Mouse (Mus musculus): ENCODE results near the gene Fabp2.
"Not testable (repeated sequence)": the region's sequence is repeated elsewhere in the genome, so short reads cannot be mapped to it uniquely, and the experiment has no call there.

Gene Fabp2

DNA sequence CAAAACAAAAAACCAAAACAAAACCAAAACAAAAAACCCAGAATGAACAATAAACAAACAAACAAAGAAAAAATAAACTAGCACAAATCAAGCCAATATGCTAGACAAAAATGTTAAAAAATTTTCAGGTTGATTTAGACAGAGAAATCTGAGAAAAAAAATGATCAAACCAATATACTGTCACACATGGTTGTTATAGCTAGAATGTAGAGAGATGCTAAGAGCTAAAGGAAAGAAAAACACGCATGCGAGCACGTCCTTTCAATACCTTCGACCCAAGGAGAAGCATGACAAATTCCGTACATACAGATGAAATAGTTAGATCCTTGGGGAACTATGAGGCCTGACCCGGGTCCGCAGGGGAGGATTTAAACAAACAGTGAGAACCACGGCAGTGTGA is 24.4 kb downstream of the Fabp2 start, which contains the start of gene Gm10959:
Gene Gm10959 (minus strand): TSS at position 101 of the 400 bp plus-strand sequence.
- DNase-seq (ENCODE audit: low spot score in 2 of 2) = no peak

DNA sequence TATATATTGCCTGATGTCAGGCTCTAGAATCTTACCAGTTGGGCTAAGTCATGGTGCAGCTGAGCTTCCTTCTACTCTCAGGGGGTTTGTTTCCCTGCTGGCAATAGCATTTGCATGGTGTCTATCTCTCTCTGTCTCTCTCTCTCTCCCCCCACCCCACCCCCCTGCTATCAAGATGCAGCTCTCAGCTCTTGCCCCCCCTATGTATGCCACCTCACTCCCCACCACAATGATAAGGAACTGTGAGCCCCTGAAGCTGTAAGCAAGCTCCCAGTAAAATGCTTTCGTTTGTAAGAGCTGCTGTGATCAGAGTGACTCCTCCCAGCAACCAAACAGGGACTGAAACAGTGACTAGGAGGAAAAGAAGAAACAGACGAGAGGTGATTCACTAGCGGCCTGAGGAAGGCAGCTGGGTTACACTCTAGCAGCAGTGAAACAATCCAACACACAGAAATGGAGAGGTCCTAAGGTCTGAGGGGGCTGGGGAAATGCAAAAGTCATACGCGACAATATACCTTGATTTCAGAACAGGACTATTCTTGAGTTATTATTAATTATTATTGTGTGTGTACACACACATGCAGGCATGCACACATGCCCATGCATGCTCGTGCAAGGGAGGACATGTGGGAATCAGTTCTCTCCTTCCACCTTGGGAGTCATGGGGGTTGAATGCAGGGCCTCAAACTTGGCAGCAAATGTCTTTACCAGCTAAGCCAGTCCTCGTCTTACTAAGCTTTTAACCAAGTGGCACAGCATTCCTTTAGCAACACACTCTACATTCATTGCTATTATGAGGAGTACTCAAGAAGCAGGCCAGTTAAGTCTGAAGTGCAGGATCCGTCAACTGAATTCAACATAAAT is 25.9 kb downstream of the Fabp2 start:
- DNase-seq (ENCODE audit: low spot score in 2 of 2) = no peak

DNA sequence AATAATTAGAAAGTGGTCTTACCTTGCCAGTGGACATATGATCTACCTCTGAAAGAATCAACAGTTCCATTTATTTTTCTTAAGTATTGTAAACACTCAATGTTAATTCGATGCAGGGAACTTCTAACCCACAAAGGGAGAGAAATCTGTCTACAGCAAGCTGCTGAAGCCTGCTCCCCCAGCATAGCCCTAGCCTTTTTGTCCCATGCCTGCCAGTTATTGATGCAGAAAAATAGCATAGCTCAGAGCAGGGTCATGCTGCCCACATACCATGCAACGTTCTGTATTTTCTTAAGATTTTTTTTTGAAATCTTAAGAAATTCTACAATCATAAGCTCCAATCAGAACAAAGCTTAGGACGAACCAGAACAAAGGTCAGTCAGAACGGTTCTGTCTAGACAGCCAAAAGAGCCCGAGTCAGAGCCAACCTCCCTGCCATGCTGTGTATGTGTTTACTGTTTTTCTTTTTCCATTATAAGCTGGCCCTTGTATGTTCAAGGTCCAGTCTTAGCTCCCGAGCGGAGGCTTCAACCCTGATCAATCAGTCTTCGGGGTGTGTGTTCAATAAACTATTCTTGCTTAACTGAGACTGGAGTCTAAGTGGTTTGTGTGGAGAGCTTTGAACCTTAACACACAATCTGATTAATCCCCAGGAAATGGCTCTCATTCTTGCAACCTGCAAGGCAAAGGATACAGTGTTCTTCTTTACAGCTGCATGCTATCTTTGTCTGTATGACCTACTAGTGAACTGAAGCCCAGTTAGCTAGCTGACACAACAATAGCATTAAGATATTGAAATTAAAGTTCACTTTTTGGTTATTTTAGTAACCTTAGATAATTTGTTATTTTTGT is 27.0 kb downstream of the Fabp2 start:
- DNase-seq (ENCODE audit: low spot score in 2 of 2) = no peak

DNA sequence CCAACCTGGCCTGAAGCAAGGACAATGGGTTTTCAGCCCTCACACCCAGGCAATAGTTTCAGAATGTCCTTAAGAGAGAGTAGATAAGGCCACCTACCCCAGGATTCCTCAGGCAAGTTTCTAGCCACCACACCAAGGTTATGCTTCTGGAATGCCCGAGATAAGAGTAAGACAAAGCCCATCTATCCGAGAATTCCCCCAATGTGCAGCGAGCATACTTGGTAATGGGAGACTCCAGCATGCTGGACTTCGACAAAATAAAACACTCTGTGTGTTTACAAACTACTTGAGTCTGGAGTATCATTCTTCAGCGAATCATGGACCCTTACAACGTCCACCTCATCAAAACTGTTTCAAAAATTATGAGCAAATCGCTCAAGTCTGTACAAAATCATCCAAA is 28.3 kb downstream of the Fabp2 start:
- no peak for DNase-seq (ENCODE audit: low spot score in 2 of 2)

DNA sequence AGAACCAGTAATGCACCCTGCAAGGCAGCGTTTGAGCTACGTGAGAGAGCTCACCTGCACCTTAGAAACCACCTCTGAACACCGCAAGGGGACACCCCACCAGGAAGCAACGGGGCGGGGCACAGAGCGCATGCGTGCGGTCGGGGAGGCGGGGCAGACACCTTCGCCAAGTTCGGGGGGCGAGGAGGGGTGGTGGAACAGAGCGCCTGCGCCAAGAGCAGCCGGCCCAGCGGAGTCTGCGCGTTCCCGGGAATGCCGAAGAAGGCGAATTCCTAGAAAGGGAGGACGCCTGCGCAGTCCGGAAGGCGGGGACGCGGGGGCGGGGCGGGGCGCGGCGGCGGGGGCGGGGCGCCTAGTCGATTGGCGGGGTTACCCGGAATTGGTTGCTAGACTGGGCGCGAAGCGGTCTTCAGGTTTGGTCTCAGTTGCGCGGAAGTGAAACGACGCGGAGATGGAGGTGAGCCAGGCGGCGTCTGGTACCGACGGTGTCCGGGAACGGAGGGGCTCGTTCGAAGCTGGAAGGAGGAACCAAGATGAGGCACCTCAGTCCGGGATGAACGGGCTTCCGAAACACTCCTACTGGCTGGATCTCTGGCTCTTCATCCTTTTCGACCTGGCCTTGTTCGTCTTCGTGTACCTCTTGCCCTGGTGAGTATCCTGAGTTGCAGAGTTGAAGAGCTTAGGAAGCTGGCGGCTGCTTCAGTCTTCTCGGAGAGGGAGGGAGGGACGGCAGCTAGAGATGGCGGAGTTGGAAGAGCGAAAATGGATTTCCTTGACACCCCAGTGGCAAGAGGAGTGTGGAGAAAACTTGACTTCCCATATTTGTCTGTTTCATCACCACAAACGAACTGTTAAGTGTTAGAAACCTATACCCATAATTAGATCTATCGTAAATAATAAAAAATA is 29.4 kb downstream of the Fabp2 start, which contains the start of gene 1810037I17Rik:
Gene 1810037I17Rik (plus strand): TSS at position 195 of the 906 bp plus-strand sequence.
- DNase-seq (ENCODE audit: low spot score in 2 of 2) = peak; percentile 94 to 95

DNA sequence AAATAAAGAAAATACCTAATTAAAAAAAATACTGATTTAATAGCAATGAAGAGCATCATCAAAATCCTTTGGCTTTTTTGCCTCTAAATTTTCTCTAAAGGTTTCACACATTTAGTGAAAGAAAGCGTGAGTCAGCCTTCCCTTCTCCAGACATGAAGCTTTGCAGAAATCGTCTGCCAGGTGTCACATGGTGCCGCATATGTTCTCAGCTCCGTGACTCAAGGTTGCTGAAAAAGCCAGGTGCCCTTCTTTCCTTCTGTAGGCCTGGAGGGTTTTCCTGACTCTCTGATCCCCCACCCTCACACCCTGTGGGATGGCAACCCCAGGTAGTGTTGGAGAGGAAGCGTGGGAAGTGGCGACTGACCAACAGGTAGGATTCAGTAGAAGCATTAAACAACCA is 34.9 kb downstream of the Fabp2 start:
- DNase-seq (ENCODE audit: low spot score in 2 of 2) = peak; percentile 27 to 55

DNA sequence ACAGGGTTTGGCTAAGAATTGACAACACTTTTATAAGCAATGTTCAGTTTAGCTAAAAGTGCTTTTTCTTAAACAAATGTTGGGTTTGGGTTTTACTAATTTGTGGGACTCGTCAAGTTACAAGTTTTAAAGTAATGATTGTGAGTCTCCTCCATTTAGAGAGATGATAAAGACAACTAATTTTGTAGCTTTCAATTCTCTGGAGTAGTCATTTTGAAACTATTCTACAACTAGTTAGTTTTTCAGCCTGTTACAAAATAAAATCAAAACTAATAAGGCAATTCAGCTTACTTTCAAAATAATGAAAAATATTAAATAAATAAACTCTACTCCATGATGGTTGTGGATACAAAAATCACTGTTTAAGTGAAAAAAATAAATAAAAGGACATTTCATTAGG is 37.6 kb downstream of the Fabp2 start:
- no peak for DNase-seq (ENCODE audit: low spot score in 2 of 2)

DNA sequence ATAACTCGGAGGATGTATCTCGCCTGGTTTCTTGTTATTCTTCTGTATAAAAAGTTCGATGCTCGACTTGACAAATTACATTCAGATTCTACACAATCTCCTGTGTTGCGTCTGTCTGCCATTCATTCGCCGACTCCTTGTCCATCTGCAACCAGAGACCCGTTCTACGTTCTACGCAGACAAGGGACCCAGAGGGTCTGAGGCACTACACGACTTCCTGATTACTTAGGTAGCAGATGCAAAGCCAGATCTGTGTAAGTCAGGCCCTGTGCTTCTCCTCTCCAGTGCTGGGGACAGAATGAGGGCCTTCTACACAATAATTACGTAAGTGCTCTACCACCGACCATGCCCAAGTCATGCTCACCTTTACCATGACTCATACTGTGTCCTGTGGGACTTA is 42.3 kb downstream of the Fabp2 start:
- DNase-seq (ENCODE audit: low spot score in 2 of 2) = not testable (repeated sequence)

DNA sequence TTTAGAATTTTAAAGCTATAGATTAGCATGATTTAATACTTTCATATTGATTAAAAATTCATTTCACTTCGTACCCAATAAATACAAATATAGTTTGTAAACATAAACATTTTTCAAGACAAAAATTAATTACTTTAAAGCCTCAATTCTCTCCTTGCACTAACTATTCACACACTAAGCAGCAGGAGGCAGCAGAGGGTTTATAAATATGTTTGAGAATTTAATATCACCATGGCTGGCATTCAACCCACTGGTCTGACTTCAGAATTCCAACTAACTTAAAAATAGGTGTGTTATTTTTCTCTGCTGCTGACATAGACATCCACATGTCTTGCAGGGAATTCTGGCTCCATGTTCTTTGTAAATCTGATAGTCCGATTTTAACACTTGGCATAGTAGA is 44.3 kb downstream of the Fabp2 start:
- DNase-seq (ENCODE audit: low spot score in 2 of 2) = no peak

DNA sequence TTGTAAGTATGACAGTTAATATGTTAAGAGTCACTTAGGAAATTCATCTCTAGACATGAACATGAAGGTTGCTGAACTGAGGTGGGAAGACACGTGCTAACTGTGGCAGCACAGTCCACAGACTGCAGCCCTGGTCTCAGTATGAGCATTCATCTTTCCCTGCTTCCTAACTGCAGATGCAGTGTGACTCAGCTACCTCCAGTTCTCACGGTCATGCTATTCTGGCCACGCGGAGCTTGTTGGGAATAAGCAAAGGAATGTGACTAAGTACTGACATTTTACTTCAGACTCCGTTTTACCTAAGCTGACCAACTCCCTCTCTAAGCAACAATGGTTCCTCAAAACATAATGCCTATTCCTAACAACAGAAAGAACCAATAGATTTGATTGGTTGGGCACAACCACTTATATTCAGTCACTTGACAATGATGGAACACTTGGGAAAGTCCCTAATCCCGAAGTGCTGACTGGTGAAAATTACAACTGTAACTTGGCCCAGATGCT is 48.6 kb downstream of the Fabp2 start:
- DNase-seq (ENCODE audit: low spot score in 2 of 2) = no peak

All from right cerebral cortex, postnatal 36 days (tissue).